Mouse (Mus musculus) heart, embryonic 11.5 days (tissue): ENCODE results near the gene Myl3. TPM values are rescaled to one million over a fixed set of nuclear protein-coding genes. Genes with fewer than 3 reads are reported as not detected.
A peak's percentile ranks its signal among the peaks of the same experiment; 100 is the strongest.

Source experiments
- ATAC-seq: fragments of 200-750 bp; cut with Nextera tagmentation; replicated peaks from 2 replicates; pipeline ENCODE4 v1.8.0; 2017; ENCODE audit warnings: moderate library complexity; ENCODE audit not compliant: insufficient number of reproducible peaks, low FRiP score, low TSS enrichment
- H3K27ac ChIP-seq: fragments of 300-500 bp; sonication (generic); 2 replicates; pipeline ENCODE4 v1.5.1; 2014; ENCODE audit warnings: mild to moderate bottlenecking, low read depth, low read length
- H3K27me3 ChIP-seq: fragments of 300-500 bp; sonication (generic); 2 replicates; pipeline ENCODE4 v1.6.1; 2014; ENCODE audit warnings: mild to moderate bottlenecking, low read length, mixed read lengths; ENCODE audit not compliant: control insufficient read depth, insufficient read depth
- H3K36me3 ChIP-seq: fragments of 300-500 bp; sonication (generic); 2 replicates; pipeline ENCODE4 v1.6.1; 2014; ENCODE audit warnings: mild to moderate bottlenecking, low read length, moderate library complexity, mixed read lengths; ENCODE audit not compliant: control insufficient read depth, insufficient read depth
- H3K4me1 ChIP-seq: fragments of 300-500 bp; sonication (generic); 2 replicates; pipeline ENCODE4 v1.6.1; 2014; ENCODE audit warnings: low read length; ENCODE audit not compliant: control insufficient read depth, insufficient read depth
- H3K4me2 ChIP-seq: fragments of 300-500 bp; sonication (generic); 2 replicates; pipeline ENCODE4 v1.6.1; 2014; ENCODE audit warnings: mild to moderate bottlenecking, moderate library complexity
- H3K4me3 ChIP-seq: fragments of 300-500 bp; sonication (generic); 2 replicates; pipeline ENCODE4 v1.5.1; 2014; ENCODE audit warnings: low read depth, low read length
- H3K9ac ChIP-seq: fragments of 300-500 bp; sonication (generic); 2 replicates; pipeline ENCODE4 v1.6.1; 2014; ENCODE audit warnings: mild to moderate bottlenecking, low read depth, low read length, moderate library complexity
- H3K9me3 ChIP-seq: fragments of 300-500 bp; sonication (generic); replicated peaks from 2 replicates; pipeline ENCODE4 v1.6.1; 2016; ENCODE audit warnings: low read length; ENCODE audit not compliant: control insufficient read depth
- WGBS: fragments of 180-500 bp; shearing (Covaris S2); extraction: QIAGEN DNeasy Blood & Tissue Kit; methylation state at CpG from one replicate; pipeline ENCODE4 v1.1.7; 2014; ENCODE audit not compliant: insufficient replicate concordance; 5-methylcytosine and 5-hydroxymethylcytosine counted together
- polyA plus RNA-seq: library from polyadenylated mRNA; unstranded; fragments of >200 nt; fragmentation: Nextera tagmentation; extraction: Ambion mirVana; gene quantifications from 2 replicates; pipeline ENCODE4 v1.2.1, GENCODE M21; 2014

Myl3 gene
- polyA plus RNA-seq, 1 experiment from 2014 or later, result 3,236 TPM

GRCm38 (mm10) chr9:110706784-110707183 lies 34.9 kb upstream of the Myl3 start:
- Histone ChIP-seq H3K27me3 (no peaks in the 10 kb centered on the region), H3K27ac (no peak overlapping the region), H3K4me2 (no peak overlapping the region), H3K36me3 (peaks cover 4% of the 10 kb centered on the region; the same call in 1 of the 2 replicates), H3K4me1 (peaks cover 3% of the 10 kb centered on the region; the same call in 1 of the 2 replicates), H3K9ac (no peak overlapping the region), H3K9me3 (no peaks in the 10 kb centered on the region), H3K4me3 (no peak overlapping the region)
- no peak for ATAC-seq
- WGBS, result 79% methylated on average over 5 of the region's 5 CpGs

- Histone ChIP-seq H3K4me1 (peaks cover 3% of the 10 kb centered on the region; the same call in 1 of the 2 replicates), H3K9me3 (no peaks in the 10 kb centered on the region), H3K27me3 (no peaks in the 10 kb centered on the region), H3K9ac (peak overlapping the region; percentile 39; the same call in 1 of the 2 replicates), H3K4me3 (0 out of 2 replicates have a peak overlapping the region, but pooled peaks have one; percentile 8), H3K36me3 (peaks cover 9% of the 10 kb centered on the region), H3K27ac (no peak overlapping the region; the same call in 1 of the 2 replicates), H3K4me2 (peak overlapping the region; percentile 42)
- peak; percentile 64 for ATAC-seq
- WGBS, result 34% methylated on average over 5 of the region's 5 CpGs
Observed at GRCm38 (mm10) chr9:110709640-110710258, 31.9 kb upstream of the Myl3 start.

GRCm38 (mm10) chr9:110711532-110711931 lies 30.1 kb upstream of the Myl3 start:
- H3K27me3 ChIP-seq, result no peaks in the 10 kb centered on the region
- H3K4me1 ChIP-seq, result peaks cover 3% of the 10 kb centered on the region; the same call in 1 of the 2 replicates
- H3K9me3 ChIP-seq, result no peaks in the 10 kb centered on the region
- H3K27ac ChIP-seq, result no peak overlapping the region
- no peak overlapping the region for H3K4me2 ChIP-seq
- H3K4me3 ChIP-seq, result no peak overlapping the region
- 91% methylated on average over 1 of the region's 1 CpGs for WGBS
- H3K9ac ChIP-seq, result no peak overlapping the region
- H3K36me3 ChIP-seq, result peaks cover 10% of the 10 kb centered on the region
- ATAC-seq, result no peak

GRCm38 (mm10) chr9:110711996-110712395 lies 29.7 kb upstream of the Myl3 start:
- 85% methylated on average over 6 of the region's 6 CpGs for WGBS
- ATAC-seq, result no peak
- H3K4me2 ChIP-seq, result no peak overlapping the region

GRCm38 (mm10) chr9:110712545-110712944 lies 29.1 kb upstream of the Myl3 start:
- Histone ChIP-seq H3K4me2 (no peak overlapping the region), H3K9ac (no peak overlapping the region), H3K36me3 (peaks cover 10% of the 10 kb centered on the region), H3K4me1 (peaks cover 3% of the 10 kb centered on the region; the same call in 1 of the 2 replicates), H3K27ac (no peak overlapping the region), H3K9me3 (no peaks in the 10 kb centered on the region), H3K4me3 (no peak overlapping the region), H3K27me3 (no peaks in the 10 kb centered on the region)
- WGBS, result 92% methylated on average over 4 of the region's 4 CpGs
- no peak for ATAC-seq

More at GRCm38 (mm10) chr9:110711996-110712395, 29.7 kb upstream of the Myl3 start:
- peaks cover 3% of the 10 kb centered on the region; the same call in 1 of the 2 replicates for H3K4me1 ChIP-seq
- no peaks in the 10 kb centered on the region for H3K9me3 ChIP-seq
- H3K9ac ChIP-seq, result no peak overlapping the region
- H3K36me3 ChIP-seq, result peaks cover 10% of the 10 kb centered on the region
- no peak overlapping the region for H3K4me3 ChIP-seq
- H3K27me3 ChIP-seq, result no peaks in the 10 kb centered on the region
- no peak overlapping the region for H3K27ac ChIP-seq

GRCm38 (mm10) chr9:110713389-110713788 lies 28.3 kb upstream of the Myl3 start:
- H3K4me1 ChIP-seq, result peaks cover 3% of the 10 kb centered on the region; the same call in 1 of the 2 replicates
- no peak overlapping the region for H3K9ac ChIP-seq
- peaks cover 10% of the 10 kb centered on the region for H3K36me3 ChIP-seq
- no peaks in the 10 kb centered on the region for H3K27me3 ChIP-seq
- no peaks in the 10 kb centered on the region for H3K9me3 ChIP-seq
- ATAC-seq, result no peak
- H3K4me3 ChIP-seq, result no peak overlapping the region
- H3K27ac ChIP-seq, result no peak overlapping the region
- 74% methylated on average over 1 of the region's 1 CpGs for whole genome bisulfite sequencing
- H3K4me2 ChIP-seq, result no peak overlapping the region

GRCm38 (mm10) chr9:110715426-110715825 lies 26.2 kb upstream of the Myl3 start:
- WGBS, result 61% methylated on average over 1 of the region's 1 CpGs
- H3K4me2 ChIP-seq, result no peak overlapping the region
- peaks cover 5% of the 10 kb centered on the region for H3K4me1 ChIP-seq
- no peak for ATAC-seq
- peaks cover 10% of the 10 kb centered on the region for H3K36me3 ChIP-seq
- H3K9me3 ChIP-seq, result no peaks in the 10 kb centered on the region
- H3K27me3 ChIP-seq, result no peaks in the 10 kb centered on the region
- no peak overlapping the region for H3K9ac ChIP-seq
- H3K4me3 ChIP-seq, result no peak overlapping the region
- H3K27ac ChIP-seq, result no peak overlapping the region

GRCm38 (mm10) chr9:110716775-110717174 lies 24.9 kb upstream of the Myl3 start:
- Histone ChIP-seq H3K4me3 (no peak overlapping the region), H3K36me3 (peaks cover 13% of the 10 kb centered on the region), H3K27ac (no peak overlapping the region), H3K4me1 (peaks cover 5% of the 10 kb centered on the region), H3K9ac (no peak overlapping the region), H3K27me3 (no peaks in the 10 kb centered on the region), H3K9me3 (no peaks in the 10 kb centered on the region), H3K4me2 (no peak overlapping the region)
- 32% methylated on average over 4 of the region's 4 CpGs for WGBS
- 0 out of 2 replicates have a peak, but pooled peaks have one; percentile 52 for ATAC-seq

GRCm38 (mm10) chr9:110718071-110718470 lies 23.6 kb upstream of the Myl3 start:
- Histone ChIP-seq H3K4me3 (no peak overlapping the region), H3K27ac (no peak overlapping the region), H3K36me3 (peaks cover 12% of the 10 kb centered on the region; the same call in 1 of the 2 replicates), H3K4me2 (no peak overlapping the region), H3K9ac (no peak overlapping the region), H3K9me3 (no peaks in the 10 kb centered on the region), H3K4me1 (peaks cover 5% of the 10 kb centered on the region), H3K27me3 (no peaks in the 10 kb centered on the region)
- 87% methylated on average over 6 of the region's 6 CpGs for WGBS
- ATAC-seq, result no peak
